Mouse (Mus musculus) hindlimb bud, embryonic 11.5 days (tissue): Measurements from ENCODE around the gene Hmga1.

Experiments
- DNase-seq: peaks from one replicate; pipeline ENCODE4 v3.0.0-alpha.2; 2012; ENCODE audit warnings: low read depth, low spot score; ENCODE audit errors: extremely low spot score

Hmga1 gene

DNA sequence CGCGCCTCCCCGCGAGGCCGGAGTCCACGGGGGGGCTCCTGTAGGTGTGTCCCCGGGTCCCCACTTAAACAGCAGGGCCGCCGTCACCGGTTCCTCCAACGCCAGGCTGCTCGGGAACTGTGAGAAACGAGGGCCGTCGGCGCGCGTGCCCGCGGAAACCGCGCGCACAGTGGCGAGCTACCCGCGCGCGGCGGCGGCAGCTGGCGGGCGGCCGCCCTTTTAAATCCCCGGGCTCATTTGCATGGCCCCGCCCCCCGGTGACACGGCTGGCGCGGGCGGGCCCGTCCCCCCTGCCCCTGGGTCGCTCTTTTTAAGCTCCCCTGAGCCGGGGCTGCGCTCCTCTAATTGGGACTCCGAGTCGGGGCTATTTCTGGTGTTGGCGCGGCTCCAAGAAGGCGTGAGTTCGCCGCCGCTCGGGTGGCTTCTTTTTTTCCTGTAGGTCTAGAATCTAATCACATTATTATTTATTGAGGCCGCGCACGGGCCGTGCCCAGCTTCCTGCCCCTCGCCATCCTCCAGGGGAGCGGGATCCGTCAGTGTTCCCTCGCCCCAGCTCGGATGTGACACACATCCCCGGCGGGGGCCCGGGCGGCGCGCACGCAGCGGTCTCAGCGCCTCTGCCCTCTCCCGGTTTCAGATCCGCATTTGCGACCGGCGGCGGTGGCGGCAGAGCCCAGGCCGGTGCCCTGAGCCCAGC, at the start of gene Hmga1:
TSS of gene Hmga1 (plus strand) at position 183 of the 697 bp plus-strand sequence.
- no peak for DNase-seq

GRCm38 (mm10) chr17:27506871-27507590, 49.3 kb upstream of the Hmga1 start:
- DNase-seq, result no peak

- no peak for DNase-seq
Observed at GRCm38 (mm10) chr17:27507591-27507945, 48.7 kb upstream of the Hmga1 start.

GRCm38 (mm10) chr17:27508002-27508401, 48.3 kb upstream of the Hmga1 start:
- DNase-seq, result no peak

GRCm38 (mm10) chr17:27508513-27508912, 47.8 kb upstream of the Hmga1 start:
- no peak for DNase-seq

- DNase-seq, result no peak
Observed at GRCm38 (mm10) chr17:27509056-27509455, 47.2 kb upstream of the Hmga1 start.

GRCm38 (mm10) chr17:27510258-27511124, 45.8 kb upstream of the Hmga1 start:
- no peak for DNase-seq

DNA sequence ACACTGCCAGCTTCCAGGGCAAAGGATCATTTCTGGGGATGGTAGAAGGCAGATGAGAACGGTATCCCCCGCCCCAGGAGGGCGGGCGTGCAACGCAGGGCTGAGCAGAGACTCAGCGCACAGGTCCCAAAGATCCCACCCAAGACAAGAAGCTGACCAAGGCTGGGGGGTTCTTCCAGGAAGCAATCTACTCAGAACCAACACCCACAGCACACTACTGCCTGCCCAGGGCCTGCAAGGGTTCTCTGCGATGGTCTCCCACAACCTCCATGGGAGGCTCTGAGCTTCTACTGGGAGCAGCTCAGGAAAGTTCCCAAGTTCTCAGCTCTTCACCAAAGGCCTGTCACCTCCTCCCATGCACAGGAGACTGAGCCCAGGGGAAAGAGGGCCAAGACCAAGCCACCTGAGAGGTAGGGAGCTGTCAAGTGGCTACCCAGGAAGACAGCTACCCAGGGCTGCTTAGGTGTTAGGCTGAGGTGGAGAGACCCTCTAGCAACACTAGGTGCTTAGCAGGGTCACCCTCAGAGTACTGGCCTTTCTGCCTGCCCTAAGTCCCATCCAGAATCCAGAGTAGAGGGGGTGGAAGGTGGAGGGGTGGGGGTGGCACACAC, 45.1 kb upstream of the Hmga1 start:
- DNase-seq, result no peak

DNA sequence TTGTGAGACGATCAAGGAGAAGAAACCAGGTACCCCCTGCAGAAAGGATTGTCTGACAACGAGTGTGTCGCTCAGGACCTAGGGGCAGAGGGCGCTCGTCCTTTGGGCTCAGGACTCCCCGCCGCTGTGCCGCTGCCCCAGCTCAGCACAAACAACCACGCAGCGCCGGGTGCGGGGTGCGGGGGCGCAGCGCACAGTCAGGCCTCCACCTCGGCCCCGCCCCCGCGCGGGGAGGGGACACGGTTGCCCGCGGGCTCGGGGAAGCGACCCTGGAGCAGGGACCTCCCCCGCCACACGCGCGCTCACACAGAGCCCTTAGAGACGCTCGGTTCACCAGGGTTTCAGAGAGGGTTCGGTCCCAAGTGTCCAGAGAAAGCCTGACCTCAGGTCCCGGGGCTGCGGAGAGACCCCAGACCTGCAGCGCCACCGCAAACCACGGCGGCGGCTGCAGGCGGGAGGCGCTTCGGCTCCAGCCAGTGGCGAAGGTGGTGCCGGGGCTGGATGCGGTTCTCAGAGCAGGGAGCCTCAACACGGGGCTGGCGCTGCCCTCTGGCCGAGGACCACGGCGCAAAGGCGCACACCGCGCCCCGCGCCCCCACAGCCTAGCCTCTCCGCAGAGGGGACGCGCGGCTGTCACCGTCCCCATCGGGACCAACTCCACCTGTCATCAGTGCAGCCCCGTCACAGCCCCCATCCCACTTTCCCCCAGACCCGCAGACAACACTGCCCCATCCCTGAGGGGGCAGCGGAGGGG, 44.3 kb upstream of the Hmga1 start:
- DNase-seq, result no peak

DNA sequence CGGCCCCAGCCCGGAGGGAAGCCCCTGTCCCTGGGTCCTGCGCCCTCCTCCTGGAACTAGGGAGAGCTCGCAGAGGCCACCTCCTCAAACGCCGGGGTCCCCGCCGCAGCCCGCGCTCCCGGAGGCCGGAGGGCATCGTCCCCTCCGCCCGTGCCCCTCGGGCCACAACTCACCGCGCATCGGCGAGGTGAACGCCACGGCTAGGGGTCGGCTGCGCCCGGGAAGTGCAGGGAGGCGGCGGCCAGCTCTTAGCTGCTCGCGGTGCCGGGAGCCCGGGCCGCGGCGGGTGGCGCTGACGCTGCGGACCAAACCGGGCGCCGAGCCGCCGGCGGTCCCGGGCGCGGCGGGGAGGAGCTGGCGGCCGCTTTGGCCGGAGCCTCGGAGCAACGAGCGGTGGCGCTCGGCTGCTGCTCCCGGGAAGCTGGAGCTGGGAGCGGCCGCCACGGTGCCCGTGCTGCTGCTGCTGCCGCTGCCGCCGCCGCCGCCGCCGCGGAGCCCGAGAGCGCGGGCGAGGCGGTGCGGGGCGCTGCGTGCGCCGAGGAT, 43.6 kb upstream of the Hmga1 start:
- DNase-seq, result no peak

GRCm38 (mm10) chr17:27513279-27513915, 42.9 kb upstream of the Hmga1 start:
- DNase-seq, result no peak

- no peak for DNase-seq
Observed at GRCm38 (mm10) chr17:27513916-27514762, 42.2 kb upstream of the Hmga1 start.

- no peak for DNase-seq
Observed at GRCm38 (mm10) chr17:27518296-27518695, 38.0 kb upstream of the Hmga1 start.

GRCm38 (mm10) chr17:27518700-27519595, 37.3 kb upstream of the Hmga1 start:
- DNase-seq, result no peak

- no peak for DNase-seq
Observed at GRCm38 (mm10) chr17:27520557-27520956, 35.7 kb upstream of the Hmga1 start.

GRCm38 (mm10) chr17:27521303-27521702, 35.0 kb upstream of the Hmga1 start, which contains the start of gene Grm4:
Gene Grm4, minus strand, starts transcription at chr17:27521403.
- DNase-seq, result no peak

GRCm38 (mm10) chr17:27523121-27523520, 33.2 kb upstream of the Hmga1 start:
- DNase-seq, result no peak

GRCm38 (mm10) chr17:27527188-27527587, 29.1 kb upstream of the Hmga1 start:
- no peak for DNase-seq
